Mouse (Mus musculus): ENCODE measurements at regions not wholly inside any gene's neighbourhood (a gene's known extent, or its start where the extent isn't known, plus 50 kb on each side); places are given as distances from the start of the nearest gene placed in this dataset.

- 89% methylated on average over 7 of the region's 7 CpGs for WGBS
Measured at GRCm38 (mm10) chr16:93028016-93028415, 202.1 kb upstream of the Runx1 start.

GRCm38 (mm10) chr16:93026094-93026648, 200.2 kb upstream of the Runx1 start:
- Histone ChIP-seq H3K9ac (no peak overlapping the region), H3K4me3 (no peak overlapping the region), H3K27me3 (no peaks in the 10 kb centered on the region), H3K9me3 (no peaks in the 10 kb centered on the region), H3K4me2 (no peak overlapping the region), H3K27ac (replicated peaks) (peak overlapping the region; percentile 49; the same call in 1 of the 2 replicates), H3K36me3 (no peaks in the 10 kb centered on the region), H3K4me1 (replicated peaks) (no peaks in the 10 kb centered on the region)
- 56% methylated on average over 11 of the region's 11 CpGs for WGBS
- ATAC-seq (ENCODE audit: low read depth) = no peak

More at GRCm38 (mm10) chr16:93028016-93028415, 202.1 kb upstream of the Runx1 start:
- H3K4me3 ChIP-seq = no peak overlapping the region
- H3K9ac ChIP-seq = no peak overlapping the region
- no peaks in the 10 kb centered on the region for H3K4me1 ChIP-seq (replicated peaks)
- no peak overlapping the region for H3K27ac ChIP-seq (replicated peaks)
- H3K9me3 ChIP-seq = no peaks in the 10 kb centered on the region
- ATAC-seq (ENCODE audit: low read depth) = no peak
- H3K4me2 ChIP-seq = no peak overlapping the region
- H3K36me3 ChIP-seq = no peaks in the 10 kb centered on the region
- no peaks in the 10 kb centered on the region for H3K27me3 ChIP-seq

- ATAC-seq (ENCODE audit: low read depth) = no peak
- Histone ChIP-seq H3K27ac (replicated peaks) (no peak overlapping the region), H3K4me3 (no peak overlapping the region), H3K4me1 (replicated peaks) (no peaks in the 10 kb centered on the region), H3K9me3 (no peaks in the 10 kb centered on the region), H3K9ac (no peak overlapping the region), H3K27me3 (peaks cover 6% of the 10 kb centered on the region; the same call in 1 of the 2 replicates), H3K36me3 (no peaks in the 10 kb centered on the region), H3K4me2 (no peak overlapping the region)
- WGBS = 73% methylated on average over 7 of the region's 7 CpGs
Measured at GRCm38 (mm10) chr16:93019800-93020555, 194.0 kb upstream of the Runx1 start.

- ATAC-seq (ENCODE audit: low read depth) = no peak
- no peak overlapping the region for H3K4me3 ChIP-seq
- H3K9me3 ChIP-seq = no peaks in the 10 kb centered on the region
Measured at GRCm38 (mm10) chr16:93018766-93019165, 192.8 kb upstream of the Runx1 start.

GRCm38 (mm10) chr16:93017025-93017424, 191.1 kb upstream of the Runx1 start:
- 90% methylated on average over 9 of the region's 9 CpGs for WGBS
- no peaks in the 10 kb centered on the region for H3K9me3 ChIP-seq
- no peak for ATAC-seq (ENCODE audit: low read depth)
- H3K36me3 ChIP-seq = no peaks in the 10 kb centered on the region
- H3K27me3 ChIP-seq = peaks cover 6% of the 10 kb centered on the region; the same call in 1 of the 2 replicates
- no peak overlapping the region for H3K4me2 ChIP-seq
- no peaks in the 10 kb centered on the region for H3K4me1 ChIP-seq (replicated peaks)
- no peak overlapping the region for H3K9ac ChIP-seq
- no peak overlapping the region for H3K27ac ChIP-seq (replicated peaks)
- H3K4me3 ChIP-seq = no peak overlapping the region

More at GRCm38 (mm10) chr16:93018766-93019165, 192.8 kb upstream of the Runx1 start:
- Histone ChIP-seq H3K36me3 (no peaks in the 10 kb centered on the region), H3K27ac (replicated peaks) (no peak overlapping the region), H3K9ac (no peak overlapping the region), H3K4me1 (replicated peaks) (no peaks in the 10 kb centered on the region), H3K4me2 (no peak overlapping the region), H3K27me3 (peaks cover 6% of the 10 kb centered on the region; the same call in 1 of the 2 replicates)
- 58% methylated on average over 5 of the region's 5 CpGs for WGBS

- Histone ChIP-seq H3K9me3 (no peaks in the 10 kb centered on the region), H3K9ac (no peak overlapping the region), H3K36me3 (no peaks in the 10 kb centered on the region), H3K4me3 (no peak overlapping the region), H3K27me3 (peaks cover 6% of the 10 kb centered on the region; the same call in 1 of the 2 replicates), H3K4me2 (no peak overlapping the region), H3K4me1 (replicated peaks) (no peaks in the 10 kb centered on the region), H3K27ac (replicated peaks) (no peak overlapping the region)
- ATAC-seq (ENCODE audit: low read depth) = no peak
- 76% methylated on average over 6 of the region's 6 CpGs for WGBS
Measured at GRCm38 (mm10) chr16:93015636-93016035, 189.7 kb upstream of the Runx1 start.

- Histone ChIP-seq H3K27ac (replicated peaks) (no peak overlapping the region), H3K9ac (no peak overlapping the region), H3K4me1 (replicated peaks) (no peaks in the 10 kb centered on the region), H3K4me2 (no peak overlapping the region), H3K9me3 (no peaks in the 10 kb centered on the region), H3K4me3 (no peak overlapping the region), H3K36me3 (no peaks in the 10 kb centered on the region), H3K27me3 (peaks cover 6% of the 10 kb centered on the region; the same call in 1 of the 2 replicates)
- 86% methylated on average over 9 of the region's 9 CpGs for WGBS
- ATAC-seq (ENCODE audit: low read depth) = no peak
Measured at GRCm38 (mm10) chr16:93014991-93015390, 189.0 kb upstream of the Runx1 start.

GRCm38 (mm10) chr16:93013881-93014280, 187.9 kb upstream of the Runx1 start:
- 36% methylated on average over 8 of the region's 8 CpGs for WGBS
- no peak for ATAC-seq (ENCODE audit: low read depth)

GRCm38 (mm10) chr16:93013256-93013655, 187.3 kb upstream of the Runx1 start:
- Histone ChIP-seq H3K9me3 (no peaks in the 10 kb centered on the region), H3K4me2 (no peak overlapping the region), H3K27me3 (peaks cover 6% of the 10 kb centered on the region; the same call in 1 of the 2 replicates), H3K4me3 (no peak overlapping the region), H3K9ac (no peak overlapping the region), H3K36me3 (no peaks in the 10 kb centered on the region), H3K27ac (replicated peaks) (no peak overlapping the region), H3K4me1 (replicated peaks) (no peaks in the 10 kb centered on the region)
- ATAC-seq (ENCODE audit: low read depth) = no peak
- 86% methylated on average over 7 of the region's 7 CpGs for WGBS

More at GRCm38 (mm10) chr16:93013881-93014280, 187.9 kb upstream of the Runx1 start:
- Histone ChIP-seq H3K9me3 (no peaks in the 10 kb centered on the region), H3K4me1 (replicated peaks) (no peaks in the 10 kb centered on the region), H3K9ac (no peak overlapping the region), H3K27ac (replicated peaks) (no peak overlapping the region), H3K27me3 (peaks cover 6% of the 10 kb centered on the region; the same call in 1 of the 2 replicates), H3K36me3 (no peaks in the 10 kb centered on the region), H3K4me2 (no peak overlapping the region), H3K4me3 (no peak overlapping the region)

- WGBS = 89% methylated on average over 1 of the region's 1 CpGs
Measured at GRCm38 (mm10) chr16:93011474-93011873, 185.5 kb upstream of the Runx1 start.

GRCm38 (mm10) chr16:93006321-93006984, 180.5 kb upstream of the Runx1 start:
- H3K9me3 ChIP-seq = no peaks in the 10 kb centered on the region
- peak overlapping the region; percentile 43 for H3K4me2 ChIP-seq
- H3K4me1 ChIP-seq (replicated peaks) = peaks cover 14% of the 10 kb centered on the region
- H3K4me3 ChIP-seq = peak overlapping the region; percentile 5; the same call in 1 of the 2 replicates
- no peak for ATAC-seq (ENCODE audit: low read depth)
- H3K9ac ChIP-seq = 0 out of 2 replicates have a peak overlapping the region, but pooled peaks have one; percentile 1
- WGBS = 2% methylated on average over 21 of the region's 21 CpGs
- H3K27ac ChIP-seq (replicated peaks) = no peak overlapping the region
- no peaks in the 10 kb centered on the region for H3K36me3 ChIP-seq
- H3K27me3 ChIP-seq = peaks cover 10% of the 10 kb centered on the region

More at GRCm38 (mm10) chr16:93011474-93011873, 185.5 kb upstream of the Runx1 start:
- no peak overlapping the region for H3K4me2 ChIP-seq
- H3K9ac ChIP-seq = no peak overlapping the region
- no peaks in the 10 kb centered on the region for H3K9me3 ChIP-seq
- H3K36me3 ChIP-seq = no peaks in the 10 kb centered on the region
- no peak overlapping the region for H3K27ac ChIP-seq (replicated peaks)
- no peak for ATAC-seq (ENCODE audit: low read depth)
- H3K27me3 ChIP-seq = peaks cover 10% of the 10 kb centered on the region
- H3K4me3 ChIP-seq = no peak overlapping the region
- H3K4me1 ChIP-seq (replicated peaks) = peaks cover 4% of the 10 kb centered on the region

- no peaks in the 10 kb centered on the region for H3K36me3 ChIP-seq
- H3K4me1 ChIP-seq (replicated peaks) = peaks cover 14% of the 10 kb centered on the region
- no peak for ATAC-seq (ENCODE audit: low read depth)
- no peak overlapping the region for H3K27ac ChIP-seq (replicated peaks)
- WGBS = 5% methylated on average over 8 of the region's 8 CpGs
- H3K27me3 ChIP-seq = peaks cover 10% of the 10 kb centered on the region
- H3K4me2 ChIP-seq = no peak overlapping the region
- H3K9ac ChIP-seq = no peak overlapping the region
- H3K9me3 ChIP-seq = no peaks in the 10 kb centered on the region
- no peak overlapping the region for H3K4me3 ChIP-seq
Measured at GRCm38 (mm10) chr16:93005470-93005869, 179.5 kb upstream of the Runx1 start.

Measured in neural tube, embryonic 13.5 days (tissue).